Mouse (Mus musculus) spleen, embryonic (tissue): ENCODE measurements around the gene Wnt10a.

ENCODE experiments used
- CTCF ChIA-PET: fragments of 350-600 bp; sonication (Branson Sonifier 250); formaldehyde crosslinking; loops from one replicate; lab custom pipeline; 2022; lab: Charles Lee

Wnt10a gene

DNA sequence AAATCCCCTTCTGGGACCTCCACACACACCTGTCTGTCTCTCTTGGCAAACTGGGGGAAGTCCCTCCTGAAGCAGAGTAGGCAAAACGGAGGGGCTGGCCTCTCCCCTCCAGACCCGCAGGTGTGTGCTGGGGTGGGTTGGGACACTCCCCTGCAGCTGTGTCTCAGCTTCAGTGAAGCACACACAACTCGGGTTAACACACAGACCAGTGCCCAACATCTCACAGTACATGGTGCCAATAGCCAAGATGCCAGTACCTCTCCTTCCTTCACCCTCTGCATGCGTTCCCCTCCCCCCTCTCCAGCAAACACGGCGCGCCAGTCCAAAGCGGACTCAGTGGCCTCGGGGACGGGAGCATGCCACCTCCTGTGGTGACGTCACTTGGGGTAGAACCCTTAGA is at the start of gene Wnt10a:
TSS of gene Wnt10a (plus strand) at position 268 of the 400 bp plus-strand sequence.
- CTCF ChIA-PET = interaction anchor here (2.1 to 4.0 kb wide), 2 partner anchors 12 to 16 kb away, joined by 6 to 20 read pairs; no protein-coding TSS in a partner anchor

DNA sequence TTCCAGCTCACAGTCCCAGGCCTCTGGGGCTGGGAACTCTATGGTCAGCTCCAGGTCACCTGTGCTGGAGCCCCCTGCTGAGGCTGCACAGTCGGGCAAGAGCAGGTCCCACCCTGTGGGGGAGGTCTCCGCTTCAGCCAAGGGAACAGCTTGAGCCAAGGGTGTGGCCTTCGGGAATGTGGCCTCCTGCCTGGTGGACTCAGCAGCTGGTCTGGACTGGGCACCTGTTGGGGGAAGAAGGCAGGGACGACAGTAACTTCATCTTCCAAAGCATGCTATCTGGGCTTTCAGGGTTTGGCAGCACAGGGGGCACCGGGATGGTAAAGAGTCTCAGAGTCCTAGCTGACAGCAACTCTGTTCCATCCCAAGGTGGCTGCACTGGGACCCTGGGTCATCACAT is 44.0 kb upstream of the Wnt10a start:
- CTCF ChIA-PET = interaction anchor here (0.5 kb wide), 1 partner anchor 26 kb away, joined by 3 read pairs; no protein-coding TSS in a partner anchor

GRCm38 (mm10) chr1:74748643-74749271 is 42.6 kb upstream of the Wnt10a start, which contains the start of gene Prkag3:
TSS of gene Prkag3 (minus strand) at chr1:74749221.
- CTCF ChIA-PET = no interaction called here

DNA sequence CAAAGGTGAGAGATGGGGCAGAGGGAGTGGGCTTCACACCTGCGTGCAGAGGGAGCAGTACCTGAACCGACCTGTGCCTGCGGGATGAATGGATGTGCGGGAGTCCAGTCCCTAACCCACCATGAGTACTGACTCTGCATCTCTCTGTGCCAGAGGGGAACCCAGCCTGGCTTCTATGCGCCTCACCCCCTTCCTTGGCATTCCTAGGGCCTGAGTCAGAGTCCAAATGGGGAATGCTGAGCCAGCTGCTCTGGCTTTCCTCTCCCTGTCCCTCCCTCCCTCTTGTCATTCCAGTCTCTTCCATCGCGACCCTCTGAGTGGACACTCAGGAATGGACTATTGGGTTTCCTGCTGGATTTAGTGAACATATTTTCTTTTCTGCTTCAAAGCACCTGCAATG is 42.0 kb upstream of the Wnt10a start:
- CTCF ChIA-PET = no interaction called here

DNA sequence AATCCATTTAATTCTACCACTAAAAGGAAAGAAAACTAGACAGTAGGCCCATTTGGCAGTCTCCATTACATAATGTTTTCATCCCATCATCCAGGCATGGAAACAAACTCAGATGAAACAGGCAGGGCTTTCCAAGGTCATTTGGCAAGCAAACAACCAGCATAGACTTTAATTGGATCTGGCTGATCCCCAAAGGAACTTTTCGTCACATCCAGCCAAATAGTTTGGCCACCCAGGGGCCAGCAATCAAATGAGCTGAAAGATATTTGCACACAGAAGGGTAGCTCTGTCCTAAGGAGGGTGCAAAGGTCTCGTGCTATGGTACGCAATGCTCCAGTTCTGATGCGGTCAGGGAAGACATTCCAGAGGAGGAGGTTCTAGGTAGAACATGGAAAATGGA is 40.6 kb upstream of the Wnt10a start:
- CTCF ChIA-PET = no interaction called here

GRCm38 (mm10) chr1:74752150-74752549 is 39.2 kb upstream of the Wnt10a start:
- CTCF ChIA-PET = no interaction called here

- CTCF ChIA-PET = no interaction called here
These were observed 38.5 kb upstream of the Wnt10a start for GRCm38 (mm10) chr1:74752833-74753232.

DNA sequence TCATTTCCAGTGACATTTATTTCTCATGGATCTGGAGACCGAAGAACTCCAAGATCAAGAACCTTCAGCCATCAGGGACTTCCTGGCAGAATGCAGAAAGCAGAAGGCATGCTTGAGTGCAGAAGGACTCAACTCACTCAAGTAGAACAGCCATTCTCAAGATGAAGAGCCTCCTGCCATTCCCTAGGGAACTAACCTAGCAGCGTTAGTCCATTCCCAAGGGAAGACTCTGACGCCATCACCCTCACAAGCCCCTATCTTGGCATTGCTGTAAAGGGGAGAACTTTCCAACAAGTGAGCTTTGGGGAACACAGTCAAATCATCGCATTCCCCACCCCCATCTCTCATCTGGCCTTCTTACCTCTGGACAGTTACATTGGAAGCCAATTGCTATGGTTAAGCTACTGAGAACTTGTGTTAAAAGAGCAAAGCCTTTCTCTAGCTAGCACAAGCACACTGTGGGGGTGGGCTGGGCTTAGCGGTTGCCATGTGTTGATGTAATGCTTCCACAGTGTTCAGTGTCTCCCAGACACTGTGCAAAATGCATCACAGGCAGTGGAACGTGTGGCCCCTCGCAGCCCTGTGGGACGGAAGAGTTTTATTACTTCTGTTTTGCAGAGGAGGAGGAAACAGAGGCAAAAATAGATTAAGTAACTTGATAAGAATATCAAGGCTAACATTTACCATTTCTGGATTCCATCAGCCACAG is 37.9 kb upstream of the Wnt10a start:
- CTCF ChIA-PET = interaction anchor here (1.1 kb wide), 1 partner anchor 10 kb away, joined by 18 read pairs; no protein-coding TSS in a partner anchor

DNA sequence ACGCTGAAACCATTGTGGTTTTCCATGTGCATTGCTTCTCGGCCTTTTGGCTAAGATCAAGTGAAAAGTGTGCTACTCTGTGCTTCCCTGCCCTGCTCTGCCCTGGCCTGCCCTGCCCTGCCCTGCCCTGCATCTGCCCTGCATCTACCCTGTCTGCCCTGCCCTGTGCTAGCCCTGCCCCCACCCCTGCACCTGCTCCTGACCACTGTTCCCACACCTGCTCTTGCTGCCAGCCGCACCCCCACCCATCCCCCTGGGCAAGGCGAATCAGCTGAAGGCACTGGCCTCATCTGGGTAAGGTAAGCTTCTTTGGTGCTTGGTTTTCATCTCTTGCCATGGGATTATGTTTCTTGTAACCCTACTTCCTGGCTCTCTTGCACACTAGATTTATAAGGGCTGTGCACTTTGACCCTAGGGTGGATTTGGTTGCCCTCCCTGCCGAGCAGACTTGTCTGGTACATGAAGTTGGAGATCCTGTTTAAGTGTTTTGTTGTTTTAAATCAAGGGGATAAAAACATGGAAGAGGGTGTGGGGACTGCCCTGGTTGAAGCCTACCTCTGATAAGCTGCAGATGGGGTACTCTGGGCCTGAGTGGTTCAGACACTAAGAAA is 37.0 kb upstream of the Wnt10a start:
- CTCF ChIA-PET = interaction anchor here (1.1 kb wide), 1 partner anchor 9 kb away, joined by 18 read pairs; no protein-coding TSS in a partner anchor

- CTCF ChIA-PET = no interaction called here
These were observed 31.5 kb upstream of the Wnt10a start for GRCm38 (mm10) chr1:74759773-74760172.

- CTCF ChIA-PET = interaction anchor here (0.7 to 1.1 kb wide), 6 partner anchors 9 to 454 kb away, joined by 3 to 18 read pairs (median 8); no protein-coding TSS in a partner anchor
These were observed 28.2 kb upstream of the Wnt10a start for GRCm38 (mm10) chr1:74763081-74763480.

GRCm38 (mm10) chr1:74770727-74771466 is 20.4 kb upstream of the Wnt10a start:
- CTCF ChIA-PET = no interaction called here

DNA sequence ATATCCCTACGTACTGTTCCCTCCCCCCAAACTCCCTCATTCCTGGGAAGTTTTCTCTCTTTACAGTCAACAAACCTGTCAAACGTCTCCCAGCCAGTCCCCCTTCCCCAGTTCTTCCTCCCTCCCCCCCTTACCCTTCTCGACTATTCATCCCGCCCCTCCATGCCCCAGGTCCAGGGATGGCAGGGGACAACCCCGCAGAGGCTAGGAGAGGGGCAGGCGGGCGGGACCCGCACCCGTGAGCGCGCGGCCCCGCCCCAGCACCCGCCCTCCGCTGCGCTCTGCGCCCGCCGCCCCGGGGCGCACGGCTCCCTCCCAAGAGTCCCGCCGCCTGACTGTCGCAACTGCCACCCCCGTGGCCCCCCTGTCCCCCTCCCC is 19.9 kb upstream of the Wnt10a start:
- CTCF ChIA-PET = no interaction called here

- CTCF ChIA-PET = no interaction called here
These were observed 19.6 kb upstream of the Wnt10a start, which contains the start of gene Wnt6 for GRCm38 (mm10) chr1:74771845-74771930. TSS of gene Wnt6 (plus strand) at chr1:74771892.

DNA sequence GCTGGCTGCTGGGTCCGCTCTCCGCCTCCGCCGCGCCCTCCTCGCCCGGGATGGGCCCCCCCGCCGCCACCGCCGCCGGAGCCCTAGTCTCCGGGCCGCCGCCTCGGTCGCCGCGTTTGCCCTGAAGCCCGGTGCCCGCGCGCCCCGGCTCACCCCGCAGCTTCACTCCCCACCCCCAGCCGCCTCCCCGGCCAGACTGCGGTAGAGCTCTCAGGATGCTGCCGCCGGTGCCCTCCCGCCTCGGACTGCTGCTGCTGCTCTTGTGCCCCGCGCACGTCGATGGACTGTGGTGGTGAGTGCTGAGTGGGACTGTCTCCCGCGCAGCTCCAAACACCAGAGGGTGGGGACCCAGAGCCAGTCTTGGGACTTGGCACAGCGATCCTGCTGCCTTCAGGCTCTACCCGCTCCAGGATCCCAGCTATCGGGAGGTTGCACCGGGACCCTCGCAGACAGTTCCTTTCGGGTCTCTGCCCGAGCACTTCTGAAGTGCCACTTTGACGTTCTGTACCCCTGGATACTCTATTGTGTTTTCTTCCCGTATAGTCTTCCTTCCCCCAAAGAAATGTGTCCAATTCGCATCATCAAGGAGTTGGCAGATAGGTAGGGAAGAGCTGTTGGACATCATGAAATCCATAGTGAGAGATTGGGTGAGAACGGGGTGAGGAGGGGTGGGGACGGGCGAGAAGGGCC is 19.2 kb upstream of the Wnt10a start:
- CTCF ChIA-PET = interaction anchor here (0.6 kb wide), 1 partner anchor 34 kb away, joined by 3 read pairs; no protein-coding TSS in a partner anchor

- CTCF ChIA-PET = no interaction called here
These were observed 18.2 kb upstream of the Wnt10a start for GRCm38 (mm10) chr1:74773136-74773535.

- CTCF ChIA-PET = interaction anchor here (0.7 kb wide), 1 partner anchor 27 kb away, joined by 3 read pairs; no protein-coding TSS in a partner anchor
These were observed 17.3 kb upstream of the Wnt10a start for GRCm38 (mm10) chr1:74774062-74774461.

- CTCF ChIA-PET = no interaction called here
These were observed 15.5 kb upstream of the Wnt10a start for GRCm38 (mm10) chr1:74775816-74776215.

DNA sequence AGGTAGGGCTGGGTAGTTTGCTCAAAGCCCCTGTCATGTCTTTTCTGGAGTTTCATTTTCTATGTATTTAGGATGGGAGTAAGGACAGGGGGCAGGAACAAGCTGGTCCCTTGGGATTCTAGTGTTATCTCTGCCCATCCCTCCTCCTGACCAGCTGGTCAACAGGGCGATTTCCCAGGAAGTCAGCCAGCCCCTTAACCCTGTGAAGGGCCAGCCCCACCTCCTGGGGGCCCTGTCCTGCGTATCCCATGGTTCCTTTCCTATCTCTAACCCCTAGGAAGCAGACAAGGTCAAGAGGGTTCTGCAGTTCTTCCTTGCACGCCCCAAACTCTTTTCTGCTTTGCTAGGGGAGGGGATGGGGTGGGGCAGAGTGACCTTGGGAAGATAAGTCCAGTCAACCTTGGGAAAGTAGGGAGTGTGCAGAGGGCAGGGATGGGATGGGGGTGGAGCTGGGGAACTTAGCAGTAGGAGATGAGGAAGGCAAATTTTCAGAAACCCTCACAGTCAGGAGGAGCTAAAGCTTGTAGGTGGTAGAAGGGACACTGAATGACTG is 12.3 kb upstream of the Wnt10a start:
- CTCF ChIA-PET = no interaction called here

DNA sequence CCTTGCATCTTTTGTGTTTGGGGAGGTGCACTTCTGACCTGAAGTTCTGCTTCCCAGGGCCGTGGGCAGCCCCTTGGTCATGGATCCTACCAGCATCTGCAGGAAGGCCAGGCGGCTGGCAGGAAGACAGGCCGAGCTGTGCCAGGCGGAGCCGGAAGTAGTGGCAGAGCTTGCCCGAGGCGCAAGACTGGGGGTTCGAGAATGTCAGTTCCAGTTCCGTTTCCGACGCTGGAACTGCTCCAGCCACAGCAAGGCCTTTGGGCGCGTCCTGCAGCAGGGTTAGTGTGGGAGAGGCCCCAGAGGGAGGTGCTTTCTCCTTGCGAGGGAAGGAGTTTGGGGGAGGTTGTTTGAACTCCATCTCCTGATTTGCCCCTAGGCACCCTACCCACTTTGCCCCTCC is 9.3 kb upstream of the Wnt10a start:
- CTCF ChIA-PET = interaction anchor here (0.5 to 1.5 kb wide), 2 partner anchors 22 to 113 kb away, joined by 3 to 5 read pairs; no protein-coding TSS in a partner anchor

DNA sequence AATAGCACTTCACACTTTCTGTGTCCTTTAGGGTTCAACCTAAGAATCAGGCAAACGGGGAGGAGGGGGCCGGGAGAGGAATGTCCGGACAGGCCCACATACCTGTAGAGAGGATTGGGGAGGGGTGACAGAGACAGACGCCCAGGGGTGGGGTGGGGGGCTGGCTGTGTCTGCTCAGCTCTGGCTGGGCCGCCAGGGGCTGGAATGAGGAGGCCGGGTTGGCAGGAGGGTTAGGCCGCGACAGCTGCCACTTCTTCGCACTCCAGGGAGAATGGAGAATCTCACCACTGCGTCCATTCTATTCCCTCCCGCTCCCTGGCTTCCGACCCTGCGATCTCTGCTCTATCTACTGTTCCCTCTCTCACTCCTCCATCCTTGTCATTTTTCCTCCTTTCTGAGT is 7.8 kb upstream of the Wnt10a start:
- CTCF ChIA-PET = no interaction called here
